Comparison of ENCODE assay signal across 12 mouse cellular contexts in the genomic region with DNA sequence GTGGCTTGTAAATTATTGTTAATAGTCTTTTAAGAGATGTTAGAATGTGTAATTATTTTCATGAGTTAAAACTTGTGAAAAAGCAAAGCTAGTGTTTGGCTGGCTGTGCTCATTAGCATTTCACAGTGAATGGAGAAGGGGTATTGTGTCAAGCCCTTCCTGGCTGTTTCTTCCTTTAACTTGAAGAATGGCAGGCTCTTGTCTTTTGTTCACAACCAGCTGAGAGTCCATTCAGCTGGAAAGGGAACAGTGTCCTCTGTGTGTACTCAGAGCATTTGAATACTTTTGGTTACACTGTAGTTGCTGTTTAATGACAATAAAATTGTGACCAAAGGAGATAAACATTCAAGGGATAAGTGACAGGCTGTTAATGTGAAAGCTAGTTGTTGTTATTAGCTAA. TPM values are rescaled to one million over a fixed set of nuclear protein-coding genes. Genes with fewer than 3 reads are reported as not detected.
DNase-seq lines count a peak whose midpoint lies in the region; ATAC-seq lines count a peak whose summit lies in the region.
"Had no signal": no experiment of that assay in that cellular context is flagged by ENCODE, and none has a peak within 500 bp of the region (broad histone marks: within the 10 kb centered on the region; RNA-seq: fewer than 3 reads in every experiment).

No protein-coding gene starts in this region.

- no peak overlapping the region for H3K4me2 ChIP-seq in neural tube, embryonic 11.5 days (ENCODE audit: low read depth)
- H3K4me2 ChIP-seq in hindbrain, embryonic 16.5 days (ENCODE audit: low read length): no peak overlapping the region
- H3K4me2 ChIP-seq: liver, embryonic 15.5 days had no signal

- H3K9me3 ChIP-seq in neural tube, embryonic 11.5 days (ENCODE audit: control insufficient read depth, low read length): no peaks in the 10 kb centered on the region
- H3K9me3 ChIP-seq in hindbrain, embryonic 16.5 days (ENCODE audit: control insufficient read depth, low read length): no peaks in the 10 kb centered on the region
- H3K9me3 ChIP-seq: liver, embryonic 15.5 days had no signal

- H3K4me3 ChIP-seq in neural tube, embryonic 11.5 days (ENCODE audit: low read depth, low read length): no peak overlapping the region
- H3K4me3 ChIP-seq in hindbrain, embryonic 16.5 days (ENCODE audit: low read length): no peak overlapping the region
- H3K4me3 ChIP-seq: liver, embryonic 15.5 days had no signal

- H3K27me3 ChIP-seq in neural tube, embryonic 11.5 days (ENCODE audit: control insufficient read depth, insufficient read depth, low read length): peaks cover 12% of the 10 kb centered on the region
- H3K27me3 ChIP-seq in hindbrain, embryonic 16.5 days (replicated peaks; ENCODE audit: control insufficient read depth, insufficient read depth, low read length): no peaks in the 10 kb centered on the region
- H3K27me3 ChIP-seq: liver, embryonic 15.5 days had no signal

- no peaks in the 10 kb centered on the region for H3K36me3 ChIP-seq in neural tube, embryonic 11.5 days (ENCODE audit: control insufficient read depth, insufficient read depth, low read length)
- no peaks in the 10 kb centered on the region for H3K36me3 ChIP-seq in hindbrain, embryonic 16.5 days (ENCODE audit: control insufficient read depth, insufficient read depth, low read length)
- H3K36me3 ChIP-seq: liver, embryonic 15.5 days had no signal

- no peak for DNase-seq in frontal cortex, postnatal 36 days (ENCODE audit: low spot score in 2 of 2)
- DNase-seq in neural tube, embryonic 11.5 days (ENCODE audit: low spot score): peak; percentile 42
- no peak for DNase-seq in neural tube, embryonic 10.5 days (ENCODE audit: extremely low spot score, low spot score)
- no peak for DNase-seq in urinary bladder, postnatal 4 days (ENCODE audit: low spot score in 2 of 2)
- DNase-seq in lung, postnatal 4 days: no peak
- DNase-seq: adrenal gland, adult 8-10 months; thymus, adult 18-20 months had no signal

- H3K27ac ChIP-seq in neural tube, embryonic 11.5 days (ENCODE audit: low read depth, low read length): no peak overlapping the region
- no peak overlapping the region for H3K27ac ChIP-seq in hindbrain, embryonic 16.5 days (ENCODE audit: low read depth, low read length)
- H3K27ac ChIP-seq: kidney, postnatal 0 days; liver, embryonic 15.5 days had no signal

- H3K4me1 ChIP-seq in neural tube, embryonic 11.5 days (ENCODE audit: control insufficient read depth, insufficient read depth, low read length): peaks cover 19% of the 10 kb centered on the region
- H3K4me1 ChIP-seq in hindbrain, embryonic 16.5 days (ENCODE audit: control insufficient read depth, insufficient read depth, low read depth, low read length): peaks cover 11% of the 10 kb centered on the region; the same call in 1 of the 2 replicates

- ATAC-seq in frontal cortex, adult (ENCODE audit: low TSS enrichment): peak; percentile 42; the same call in 1 of the 2 replicates
- peak; percentile 55; the same call in 1 of the 2 replicates for ATAC-seq in neural tube, embryonic 11.5 days (ENCODE audit: insufficient read depth, low FRiP score, low TSS enrichment)
- peak; percentile 70; the same call in 1 of the 2 replicates for ATAC-seq in hindbrain, embryonic 16.5 days
- no peak for ATAC-seq in inflammation-experienced regulatory T-cells, adult 6 months

- H3K9ac ChIP-seq in neural tube, embryonic 11.5 days (ENCODE audit: low read length): no peak overlapping the region
- no peak overlapping the region for H3K9ac ChIP-seq in hindbrain, embryonic 16.5 days (ENCODE audit: low read depth, low read length)
- H3K9ac ChIP-seq: liver, embryonic 15.5 days had no signal

RNA-seq across cellular contexts. Expression of a gene that starts 52.5 kb away (rescaled TPM):
- polyA plus RNA-seq in neural tube, embryonic 11.5 days (2014; fragmentation: Nextera tagmentation; extraction: Ambion mirVana): 113 and 117 TPM in 2 replicates
- polyA plus RNA-seq in hindbrain, embryonic 16.5 days (2015; fragmentation: Nextera tagmentation; extraction: Ambion mirVana): 151 and 169 TPM in 2 replicates
- 100 to 1,000 TPM in 1 of 3 experiments, 10 to 100 TPM in 2; 41.0 to 102 (median 94.5) TPM for polyA plus RNA-seq in inflammation-experienced regulatory T-cells, adult 6 months (2017; shearing (Covaris generic))

RNA-seq across cellular contexts. Expression of a gene that starts 52.7 kb away (rescaled TPM):
- polyA plus RNA-seq in neural tube, embryonic 11.5 days (2014; fragmentation: Nextera tagmentation; extraction: Ambion mirVana): 13.6 and 14.5 TPM in 2 replicates
- 10.0 and 10.6 TPM in 2 replicates for polyA plus RNA-seq in hindbrain, embryonic 16.5 days (2015; fragmentation: Nextera tagmentation; extraction: Ambion mirVana)
- polyA plus RNA-seq in inflammation-experienced regulatory T-cells, adult 6 months (2017; shearing (Covaris generic)): 1 to 10 TPM; 1.8 to 3.8 (median 2.9) TPM
